Mouse (Mus musculus) inflammation-experienced regulatory T-cells, adult 16 weeks (primary cell): Measurements from ENCODE around the gene Zswim3. TPM values are rescaled to one million over a fixed set of nuclear protein-coding genes. Genes with fewer than 3 reads are reported as not detected.

ENCODE experiments used
- polyA plus RNA-seq: library from polyadenylated mRNA; unstranded; fragments of 100-300 nt; shearing (Covaris generic); gene quantifications from one replicate; pipeline ENCODE4 v1.2.1, GENCODE M21; 2017

Gene Zswim3
- 10.0 TPM for polyA plus RNA-seq

GRCm38 (mm10) chr2:164804533-164805331, at the start of gene Zswim3, which contains the start of gene Acot8:
Zswim3 (plus strand) TSS chr2:164805098.
Acot8 (minus strand) TSS chr2:164804882.

GRCm38 (mm10) chr2:164769258-164770037, 35.5 kb upstream of the Zswim3 start, which contains the start of gene Ube2c:
Ube2c (plus strand) TSS chr2:164769898.

GRCm38 (mm10) chr2:164779481-164780086, 25.3 kb upstream of the Zswim3 start, which contains the start of gene Tnnc2:
Tnnc2 (minus strand) TSS chr2:164779967.

GRCm38 (mm10) chr2:164785481-164786387, 19.2 kb upstream of the Zswim3 start, which contains the start of gene Snx21:
Snx21 (plus strand) TSS chr2:164785823.

GRCm38 (mm10) chr2:164822636-164823165, 17.8 kb downstream of the Zswim3 start, which contains the start of gene Zswim1:
Zswim1 (plus strand) TSS chr2:164822686.

GRCm38 (mm10) chr2:164828437-164828836, 23.5 kb downstream of the Zswim3 start, which contains the start of gene Spata25:
Spata25 (minus strand) TSS chr2:164828537.

GRCm38 (mm10) chr2:164832748-164833301, 27.9 kb downstream of the Zswim3 start, which contains the start of gene Ctsa:
Ctsa (plus strand) TSS chr2:164832873.

GRCm38 (mm10) chr2:164833314-164833959, 28.5 kb downstream of the Zswim3 start, which contains the start of gene Neurl2:
Neurl2 (minus strand) TSS chr2:164833456.

GRCm38 (mm10) chr2:164857101-164857821, 52.4 kb downstream of the Zswim3 start, which contains the start of gene Pltp:
Pltp (minus strand) TSS chr2:164857711.

Other genes starting within 250 kb of the Zswim3 start
- 3.1 TPM for gene Wfdc2, start 242.7 kb upstream of the Zswim3 start, polyA plus RNA-seq
- gene Spint3, start 231.6 kb upstream of the Zswim3 start, polyA plus RNA-seq, result not detected
- not detected for gene Wfdc6a, start 219.7 kb upstream of the Zswim3 start, polyA plus RNA-seq
- not detected for gene Eppin, start 211.5 kb upstream of the Zswim3 start, polyA plus RNA-seq
- not detected for gene Wfdc6b, start 191.6 kb upstream of the Zswim3 start, polyA plus RNA-seq
- gene Wfdc8, start 191.5 kb upstream of the Zswim3 start, polyA plus RNA-seq, result not detected
- gene Wfdc16, start 166.3 kb upstream of the Zswim3 start, polyA plus RNA-seq, result not detected
- not detected for gene Wfdc10, start 149.1 kb upstream of the Zswim3 start, polyA plus RNA-seq
- gene Wfdc9, start 148.5 kb upstream of the Zswim3 start, polyA plus RNA-seq, result not detected
- gene Wfdc11, start 131.0 kb upstream of the Zswim3 start, polyA plus RNA-seq, result not detected
- gene Wfdc13, start 120.0 kb upstream of the Zswim3 start, polyA plus RNA-seq, result not detected
- not detected for gene Spint4, start 106.6 kb upstream of the Zswim3 start, polyA plus RNA-seq
- gene Spint5, start 89.8 kb upstream of the Zswim3 start, polyA plus RNA-seq, result not detected
- gene Wfdc3, start 59.2 kb upstream of the Zswim3 start, polyA plus RNA-seq, result not detected
- 18.1 TPM for gene Dnttip1, start 59.1 kb upstream of the Zswim3 start, polyA plus RNA-seq
- 11.8 TPM for gene Ube2c, start 35.2 kb upstream of the Zswim3 start, polyA plus RNA-seq
- gene Tnnc2, start 25.1 kb upstream of the Zswim3 start, polyA plus RNA-seq, result not detected
- gene Snx21, start 19.3 kb upstream of the Zswim3 start, polyA plus RNA-seq, result 7.6 TPM
- 39.6 TPM for gene Acot8, start 216 bp upstream of the Zswim3 start, polyA plus RNA-seq
- 32.2 TPM for gene Zswim1, start 17.6 kb downstream of the Zswim3 start, polyA plus RNA-seq
- gene Spata25, start 23.4 kb downstream of the Zswim3 start, polyA plus RNA-seq, result not detected
- 241 TPM for gene Ctsa, start 27.8 kb downstream of the Zswim3 start, polyA plus RNA-seq
- 2.6 TPM for gene Neurl2, start 28.4 kb downstream of the Zswim3 start, polyA plus RNA-seq
- gene Pltp, start 52.6 kb downstream of the Zswim3 start, polyA plus RNA-seq, result 1.0 TPM
- gene Pcif1, start 74.2 kb downstream of the Zswim3 start, polyA plus RNA-seq, result 142 TPM
- 53.5 TPM for gene Zfp335, start 106.7 kb downstream of the Zswim3 start, polyA plus RNA-seq
- gene Mmp9, start 135.7 kb downstream of the Zswim3 start, polyA plus RNA-seq, result 11.9 TPM
- 0.10 TPM for gene Slc12a5, start 155.7 kb downstream of the Zswim3 start, polyA plus RNA-seq
- gene Ncoa5, start 229.8 kb downstream of the Zswim3 start, polyA plus RNA-seq, result 62.9 TPM